Mouse (Mus musculus): ENCODE data around the gene Srp14. TPM values are rescaled to one million over a fixed set of nuclear protein-coding genes. Genes with fewer than 3 reads are reported as not detected.

The Srp14 gene
- polyA plus RNA-seq, 1 experiment from 2014 or later = 96.9 TPM

DNA sequence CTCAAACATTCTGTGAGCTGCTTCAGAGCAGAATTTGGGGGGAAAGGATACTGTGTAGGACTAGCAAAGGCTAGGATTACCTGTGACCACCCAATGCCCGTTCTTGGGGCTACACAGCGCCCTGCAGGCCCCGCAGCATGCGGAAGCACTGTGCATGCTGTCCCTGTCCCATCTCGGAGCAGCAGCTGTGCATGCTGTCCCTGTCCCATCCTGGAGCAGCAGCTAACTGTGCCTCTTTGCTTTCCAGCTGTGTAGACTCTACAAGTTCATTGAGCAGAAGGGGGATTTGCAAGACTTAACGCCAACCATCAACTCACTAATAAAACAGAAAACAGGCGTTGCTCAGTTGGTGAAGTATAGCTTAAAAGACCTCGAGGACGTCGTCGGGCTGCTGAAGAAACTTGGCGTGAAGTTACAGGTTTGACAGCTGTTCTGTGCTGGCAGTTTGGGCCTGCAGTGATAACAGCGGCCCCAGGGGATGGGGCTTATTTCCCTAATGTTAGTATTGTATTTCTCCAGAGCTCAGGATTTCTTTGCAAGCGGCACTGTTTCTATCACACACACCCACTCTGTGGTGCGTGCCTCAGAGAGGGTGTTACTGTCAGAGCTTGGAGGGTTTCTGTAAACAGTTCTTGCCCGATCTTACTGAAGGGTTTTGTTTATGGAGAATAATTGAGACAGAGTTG, 17.9 kb downstream of the Srp14 start:
- Histone ChIP-seq H3K36me3 (replicated peaks) (peaks cover 35% of the 10 kb centered on the region), H3K4me1 (replicated peaks) (no peaks in the 10 kb centered on the region), H3K27me3 (no peaks in the 10 kb centered on the region), H3K4me3 (replicated peaks) (no peak overlapping the region), H3K27ac (replicated peaks) (no peak overlapping the region), H3K4me2 (no peak overlapping the region), H3K9me3 (replicated peaks) (no peaks in the 10 kb centered on the region), H3K9ac (no peak overlapping the region)
- WGBS (ENCODE audit: insufficient replicate concordance) = 76% methylated on average over 16 of the region's 16 CpGs
- ATAC-seq (ENCODE audit: insufficient read depth) = no peak

DNA sequence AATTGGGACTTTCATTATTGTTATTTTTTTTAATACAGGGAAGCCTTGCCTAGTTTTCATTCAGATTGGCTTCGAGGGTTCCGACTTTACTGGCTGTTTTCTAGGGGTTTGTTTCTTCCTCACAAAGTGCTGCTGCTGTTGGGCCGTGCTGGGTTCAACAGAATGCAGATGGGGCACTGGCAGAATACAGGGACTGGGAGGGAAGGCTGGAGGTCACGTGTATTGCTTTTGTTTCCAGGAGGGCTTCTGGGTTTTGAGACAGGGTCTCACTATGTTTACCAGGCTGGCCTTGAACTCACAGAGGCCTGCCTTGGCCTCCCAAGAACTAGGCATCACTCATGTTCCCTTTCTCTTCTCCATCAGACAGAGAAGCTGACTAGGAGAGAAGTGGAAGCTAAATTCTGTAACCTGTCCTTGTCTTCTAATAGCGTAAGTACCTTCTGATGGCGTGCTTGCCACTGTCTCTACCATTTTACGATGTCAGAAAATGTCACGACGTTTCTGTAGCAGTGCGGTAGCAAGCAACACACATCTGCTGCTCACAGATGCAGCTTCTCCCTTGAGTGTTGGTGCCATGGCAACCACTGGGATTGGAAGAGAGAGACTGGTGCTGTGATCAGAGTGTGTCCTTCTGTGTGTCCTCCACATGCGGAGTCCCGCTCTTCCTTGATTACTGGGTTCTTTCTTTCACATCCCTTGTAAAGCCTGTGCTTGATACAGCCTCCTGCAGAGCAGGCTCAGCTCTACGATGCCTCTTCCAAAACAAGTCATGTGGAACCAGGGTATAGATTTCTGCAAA, 21.8 kb downstream of the Srp14 start:
- Histone ChIP-seq H3K4me2 (no peak overlapping the region), H3K36me3 (replicated peaks) (0 out of 2 replicates have a peak, but pooled peaks cover 17% of the 10 kb centered on the region), H3K9ac (no peak overlapping the region), H3K4me1 (replicated peaks) (no peaks in the 10 kb centered on the region), H3K27ac (replicated peaks) (no peak overlapping the region), H3K4me3 (replicated peaks) (no peak overlapping the region), H3K27me3 (no peaks in the 10 kb centered on the region), H3K9me3 (replicated peaks) (no peaks in the 10 kb centered on the region)
- ATAC-seq (ENCODE audit: insufficient read depth) = no peak
- WGBS (ENCODE audit: insufficient replicate concordance) = 78% methylated on average over 13 of the region's 13 CpGs

DNA sequence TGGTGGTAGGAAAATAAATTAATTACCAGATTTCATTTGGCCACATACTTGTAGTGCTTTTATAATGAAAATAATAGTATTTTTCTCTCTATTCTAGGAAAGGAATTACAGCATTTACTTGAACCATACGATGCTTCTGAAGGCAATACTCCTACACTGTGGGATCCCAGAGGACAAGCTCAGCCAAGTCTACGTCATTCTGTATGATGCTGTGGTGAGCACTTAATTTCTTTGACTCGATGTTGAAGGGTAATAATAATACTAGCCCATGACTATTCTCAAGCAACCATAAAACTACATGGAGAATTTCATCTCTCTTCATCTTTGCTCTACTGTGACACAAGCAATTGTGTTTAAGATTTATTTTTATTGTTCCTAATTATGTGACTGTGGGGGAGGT, 22.5 kb downstream of the Srp14 start:
- ATAC-seq (ENCODE audit: insufficient read depth) = no peak
- Histone ChIP-seq H3K9me3 (replicated peaks) (no peaks in the 10 kb centered on the region), H3K27me3 (no peaks in the 10 kb centered on the region), H3K9ac (no peak overlapping the region), H3K4me2 (no peak overlapping the region), H3K4me3 (replicated peaks) (no peak overlapping the region), H3K36me3 (replicated peaks) (0 out of 2 replicates have a peak, but pooled peaks cover 12% of the 10 kb centered on the region), H3K27ac (replicated peaks) (no peak overlapping the region), H3K4me1 (replicated peaks) (no peaks in the 10 kb centered on the region)
- WGBS (ENCODE audit: insufficient replicate concordance) = 77% methylated on average over 3 of the region's 3 CpGs

- Histone ChIP-seq H3K4me2 (no peak overlapping the region), H3K9ac (no peak overlapping the region), H3K27me3 (no peaks in the 10 kb centered on the region), H3K4me1 (replicated peaks) (peaks cover 5% of the 10 kb centered on the region), H3K4me3 (replicated peaks) (no peak overlapping the region), H3K27ac (replicated peaks) (no peak overlapping the region), H3K36me3 (replicated peaks) (no peaks in the 10 kb centered on the region), H3K9me3 (replicated peaks) (no peaks in the 10 kb centered on the region)
- ATAC-seq (ENCODE audit: insufficient read depth) = 0 out of 2 replicates have a peak, but pooled peaks have one; percentile 47
- 80% methylated on average over 6 of the region's 6 CpGs for WGBS (ENCODE audit: insufficient replicate concordance)
Measured at GRCm38 (mm10) chr2:118451056-118451455, 28.5 kb downstream of the Srp14 start.

DNA sequence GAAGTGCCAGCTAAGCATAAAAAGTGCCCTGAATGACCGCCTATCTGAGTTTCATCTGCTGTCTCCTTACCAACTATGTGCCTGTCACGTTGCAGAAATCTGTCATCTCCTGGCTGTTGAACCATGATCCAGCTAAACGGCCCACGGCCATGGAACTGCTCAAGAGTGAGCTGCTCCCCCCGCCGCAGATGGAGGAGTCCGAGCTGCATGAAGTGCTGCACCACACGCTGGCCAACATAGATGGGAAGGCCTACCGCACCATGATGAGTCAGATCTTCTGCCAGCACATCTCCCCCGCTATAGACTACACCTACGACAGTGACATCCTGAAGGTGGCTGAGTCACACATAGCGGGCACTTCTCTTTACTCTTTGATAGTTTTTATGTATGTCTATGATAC, 31.3 kb downstream of the Srp14 start:
- Histone ChIP-seq H3K4me3 (replicated peaks) (no peak overlapping the region), H3K9ac (no peak overlapping the region), H3K9me3 (replicated peaks) (no peaks in the 10 kb centered on the region), H3K27me3 (no peaks in the 10 kb centered on the region), H3K4me1 (replicated peaks) (peaks cover 5% of the 10 kb centered on the region), H3K27ac (replicated peaks) (no peak overlapping the region), H3K36me3 (replicated peaks) (peaks cover 9% of the 10 kb centered on the region), H3K4me2 (no peak overlapping the region)
- 74% methylated on average over 12 of the region's 12 CpGs for WGBS (ENCODE audit: insufficient replicate concordance)
- ATAC-seq (ENCODE audit: insufficient read depth) = no peak

GRCm38 (mm10) chr2:118445696-118446674, 33.5 kb downstream of the Srp14 start:
- H3K36me3 ChIP-seq (replicated peaks) = peaks cover 14% of the 10 kb centered on the region
- no peaks in the 10 kb centered on the region for H3K9me3 ChIP-seq (replicated peaks)
- WGBS (ENCODE audit: insufficient replicate concordance) = 78% methylated on average over 13 of the region's 13 CpGs
- no peak overlapping the region for H3K27ac ChIP-seq (replicated peaks)
- no peak overlapping the region for H3K4me3 ChIP-seq (replicated peaks)
- no peaks in the 10 kb centered on the region for H3K27me3 ChIP-seq
- no peak overlapping the region for H3K9ac ChIP-seq
- no peak for ATAC-seq (ENCODE audit: insufficient read depth)
- 0 out of 2 replicates have a peak, but pooled peaks cover 9% of the 10 kb centered on the region for H3K4me1 ChIP-seq (replicated peaks)
- no peak overlapping the region for H3K4me2 ChIP-seq

- Histone ChIP-seq H3K36me3 (replicated peaks) (peaks cover 18% of the 10 kb centered on the region), H3K27ac (replicated peaks) (no peak overlapping the region), H3K27me3 (no peaks in the 10 kb centered on the region), H3K9ac (no peak overlapping the region), H3K4me1 (replicated peaks) (0 out of 2 replicates have a peak, but pooled peaks cover 9% of the 10 kb centered on the region), H3K9me3 (replicated peaks) (no peaks in the 10 kb centered on the region), H3K4me3 (replicated peaks) (no peak overlapping the region), H3K4me2 (no peak overlapping the region)
- WGBS (ENCODE audit: insufficient replicate concordance) = 80% methylated on average over 4 of the region's 4 CpGs
- no peak for ATAC-seq (ENCODE audit: insufficient read depth)
Measured at GRCm38 (mm10) chr2:118442723-118443122, 36.8 kb downstream of the Srp14 start.

DNA sequence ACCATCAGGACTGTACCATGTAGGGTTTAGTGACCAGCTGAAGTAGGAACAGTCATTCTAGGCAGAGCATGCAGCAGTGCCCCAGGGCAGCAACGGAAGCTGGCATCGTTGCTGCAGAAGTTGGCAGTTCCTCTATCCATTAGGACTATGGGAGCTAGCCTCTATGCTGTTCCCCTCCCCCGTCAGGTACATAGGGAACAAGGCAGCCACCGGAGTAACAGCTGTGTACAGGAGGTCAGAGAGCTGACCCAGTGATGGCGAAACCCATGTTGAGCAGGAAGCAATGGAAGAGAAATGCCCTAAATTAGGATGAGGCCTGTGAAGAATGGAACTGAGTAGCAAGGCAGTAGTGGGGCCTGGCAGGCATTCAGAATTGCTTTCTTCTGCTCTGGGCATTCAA, 37.3 kb downstream of the Srp14 start:
- WGBS (ENCODE audit: insufficient replicate concordance) = 68% methylated on average over 5 of the region's 5 CpGs
- ATAC-seq (ENCODE audit: insufficient read depth) = peak; percentile 70
- no peak overlapping the region for H3K4me3 ChIP-seq (replicated peaks)
- no peak overlapping the region for H3K9ac ChIP-seq
- no peak overlapping the region for H3K4me2 ChIP-seq
- H3K27ac ChIP-seq (replicated peaks) = no peak overlapping the region
- H3K9me3 ChIP-seq (replicated peaks) = no peaks in the 10 kb centered on the region
- no peaks in the 10 kb centered on the region for H3K27me3 ChIP-seq
- 0 out of 2 replicates have a peak, but pooled peaks cover 9% of the 10 kb centered on the region for H3K4me1 ChIP-seq (replicated peaks)
- peaks cover 21% of the 10 kb centered on the region for H3K36me3 ChIP-seq (replicated peaks)

- Histone ChIP-seq H3K9ac (no peak overlapping the region), H3K4me3 (replicated peaks) (no peak overlapping the region), H3K4me2 (no peak overlapping the region), H3K27ac (replicated peaks) (no peak overlapping the region), H3K4me1 (replicated peaks) (no peaks in the 10 kb centered on the region), H3K9me3 (replicated peaks) (no peaks in the 10 kb centered on the region), H3K36me3 (replicated peaks) (peaks cover 69% of the 10 kb centered on the region), H3K27me3 (no peaks in the 10 kb centered on the region)
- 65% methylated on average over 5 of the region's 5 CpGs for WGBS (ENCODE audit: insufficient replicate concordance)
- no peak for ATAC-seq (ENCODE audit: insufficient read depth)
Measured at GRCm38 (mm10) chr2:118431589-118431988, 47.9 kb downstream of the Srp14 start.

GRCm38 (mm10) chr2:118430630-118431029, 48.9 kb downstream of the Srp14 start:
- no peak overlapping the region for H3K4me3 ChIP-seq (replicated peaks)
- peaks cover 66% of the 10 kb centered on the region for H3K36me3 ChIP-seq (replicated peaks)
- WGBS (ENCODE audit: insufficient replicate concordance) = 89% methylated on average over 16 of the region's 16 CpGs
- no peak for ATAC-seq (ENCODE audit: insufficient read depth)
- H3K4me2 ChIP-seq = no peak overlapping the region
- H3K9me3 ChIP-seq (replicated peaks) = no peaks in the 10 kb centered on the region
- H3K27me3 ChIP-seq = no peaks in the 10 kb centered on the region
- no peaks in the 10 kb centered on the region for H3K4me1 ChIP-seq (replicated peaks)
- H3K9ac ChIP-seq = no peak overlapping the region
- H3K27ac ChIP-seq (replicated peaks) = no peak overlapping the region

All from liver, embryonic 15.5 days (tissue).